Mouse (Mus musculus): ENCODE results near the gene Selenoi.
A peak's percentile ranks its signal among the peaks of the same experiment; 100 is the strongest.
"Not testable (repeated sequence)": the region's sequence is repeated elsewhere in the genome, so short reads cannot be mapped to it uniquely, and the experiment has no call there.

Selenoi gene

GRCm38 (mm10) chr5:30232271-30232971, at the start of gene Selenoi:
Gene Selenoi (plus strand): TSS chr5:30232581.
- DNase-seq = peak; percentile 99

GRCm38 (mm10) chr5:30187687-30188485, 44.5 kb upstream of the Selenoi start:
- no peak for DNase-seq

GRCm38 (mm10) chr5:30192452-30192851, 39.9 kb upstream of the Selenoi start:
- DNase-seq = no peak

DNA sequence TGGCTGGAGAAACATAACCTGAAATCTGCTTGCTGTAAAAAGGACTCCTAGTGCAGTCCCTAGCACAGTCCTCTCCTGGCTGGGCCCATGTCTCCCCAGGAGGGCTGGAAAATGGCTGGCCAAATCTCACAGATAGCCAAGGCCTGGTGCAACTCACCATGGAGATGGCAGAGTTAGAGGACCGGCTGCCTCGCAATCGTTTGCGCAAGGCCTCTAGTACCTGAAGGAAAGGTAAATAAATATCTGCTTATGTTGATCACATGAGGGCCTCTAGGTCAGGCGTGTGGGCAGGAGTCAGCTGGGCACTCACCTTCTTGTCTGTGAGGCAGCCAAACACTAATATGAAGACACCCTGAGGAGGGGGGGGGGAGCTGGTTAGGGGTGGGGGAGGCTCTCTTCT, 37.0 kb upstream of the Selenoi start:
- DNase-seq = no peak

- no peak for DNase-seq
Observed at GRCm38 (mm10) chr5:30198257-30198656, 34.1 kb upstream of the Selenoi start.

DNA sequence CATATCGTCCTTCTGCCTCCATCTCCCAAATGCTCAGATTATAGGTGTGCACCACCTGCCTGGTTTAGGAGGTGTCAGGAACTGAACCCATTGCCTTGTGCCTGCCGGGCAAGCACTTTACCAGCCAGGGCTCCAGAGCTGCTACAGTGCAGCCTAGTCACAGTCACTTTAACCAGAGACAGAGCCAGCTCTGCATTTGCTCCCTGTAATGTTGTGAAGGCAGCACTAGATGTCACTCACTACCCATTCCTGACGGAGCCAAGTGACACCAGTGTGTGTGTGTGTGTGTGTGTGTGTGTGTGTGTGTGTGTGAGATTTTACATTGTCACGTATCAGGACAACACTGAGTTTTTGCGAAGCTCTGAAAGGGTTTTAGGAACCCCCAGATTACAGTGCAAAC, 30.9 kb upstream of the Selenoi start:
- peak; percentile 30 for DNase-seq

DNA sequence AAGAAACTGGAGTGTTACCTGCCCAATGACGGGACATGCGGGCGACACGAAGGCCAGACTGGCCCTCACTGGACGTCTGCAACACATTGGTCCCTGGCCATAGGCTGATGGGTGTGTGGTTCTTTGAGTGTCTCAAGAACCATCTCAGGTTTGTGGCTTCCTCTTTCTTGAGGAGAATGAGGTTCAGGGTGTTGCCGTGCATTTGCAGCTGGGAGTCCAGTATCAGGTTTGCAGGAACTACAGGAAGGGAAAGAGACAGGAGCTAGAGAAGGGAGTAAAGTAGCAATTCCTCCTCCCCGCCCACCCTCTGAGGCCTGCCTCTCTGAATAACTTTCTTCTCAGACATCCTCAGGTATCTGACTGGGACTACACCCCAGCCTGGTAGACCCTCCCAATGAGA, 30.2 kb upstream of the Selenoi start:
- DNase-seq = no peak

DNA sequence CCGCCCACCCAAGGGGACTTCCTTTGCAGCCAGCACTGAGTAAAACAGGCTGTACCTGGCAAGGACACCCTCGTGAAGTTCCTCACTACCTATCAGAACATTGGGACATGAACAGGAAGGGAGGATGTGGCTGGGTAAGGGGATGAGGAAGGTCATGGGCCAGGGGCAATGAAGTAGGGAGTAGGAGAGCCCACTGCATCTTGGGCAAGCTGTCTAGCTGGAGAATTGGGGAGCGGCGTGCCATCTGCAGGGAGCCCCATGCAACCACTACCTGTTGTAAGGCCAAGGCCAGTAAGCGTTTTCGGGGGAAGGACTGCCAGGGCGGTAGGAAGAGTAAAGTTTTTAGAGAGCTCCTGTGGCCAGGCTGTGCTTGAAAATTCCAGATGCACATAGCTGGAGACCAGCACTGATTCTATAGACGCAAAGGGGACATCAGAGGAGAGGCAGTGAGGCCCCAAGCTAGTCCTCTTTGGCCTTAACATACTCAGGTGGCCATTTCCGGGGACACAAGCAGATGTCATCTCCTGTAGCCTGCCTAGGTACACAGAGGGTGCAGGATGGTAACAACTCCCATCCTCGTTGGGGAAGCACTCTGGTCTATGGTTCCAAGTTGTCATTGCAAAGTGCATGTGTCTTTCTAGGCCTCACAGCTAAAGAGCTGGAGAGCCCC, 29.0 kb upstream of the Selenoi start:
- DNase-seq = no peak

GRCm38 (mm10) chr5:30204441-30204840, 27.9 kb upstream of the Selenoi start:
- no peak for DNase-seq

DNA sequence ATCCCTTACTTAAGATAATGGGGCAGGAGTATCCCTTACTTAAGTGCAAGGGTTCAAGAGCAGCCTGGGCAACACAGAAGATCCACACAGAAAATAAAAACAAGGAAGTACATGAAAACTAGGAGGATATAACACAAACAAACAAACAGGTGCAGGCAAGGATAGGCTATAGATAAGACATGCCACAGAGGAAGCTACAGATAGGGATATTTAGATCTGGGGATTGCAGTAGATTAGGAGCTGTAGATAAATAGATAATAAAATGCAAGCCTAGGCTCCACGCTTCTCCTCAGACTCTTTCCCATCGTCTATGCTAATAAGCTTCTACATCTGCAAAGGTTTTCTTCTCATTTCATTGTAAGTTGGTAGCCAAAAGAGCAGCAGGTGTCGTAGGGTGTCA, 27.3 kb upstream of the Selenoi start:
- no peak for DNase-seq

- no peak for DNase-seq
Observed at GRCm38 (mm10) chr5:30205493-30205892, 26.9 kb upstream of the Selenoi start, which contains the start of gene Adgrf3. Gene Adgrf3 (minus strand): TSS chr5:30205722.

- DNase-seq = peak; percentile 26
Observed at GRCm38 (mm10) chr5:30207276-30207675, 25.1 kb upstream of the Selenoi start.

DNA sequence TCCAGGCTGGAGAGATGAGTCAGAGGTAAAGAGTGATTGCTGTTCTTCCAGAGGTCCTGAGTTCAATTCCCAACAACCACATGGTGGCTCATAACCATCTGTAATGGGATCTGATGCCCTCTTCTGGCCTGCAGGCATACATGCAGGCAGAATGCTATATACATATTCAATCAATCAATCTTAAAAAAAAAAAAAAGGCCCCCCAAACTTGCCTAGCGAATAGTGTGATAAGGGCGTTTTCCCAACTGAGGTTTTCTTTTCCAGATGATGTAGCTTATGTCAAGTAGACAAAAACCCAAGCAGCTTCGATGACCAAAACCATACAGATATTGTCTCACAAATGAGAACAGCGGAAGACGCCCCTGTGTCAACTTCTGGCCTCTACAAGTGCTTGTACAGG, 21.6 kb upstream of the Selenoi start:
- DNase-seq = not testable (repeated sequence)

DNA sequence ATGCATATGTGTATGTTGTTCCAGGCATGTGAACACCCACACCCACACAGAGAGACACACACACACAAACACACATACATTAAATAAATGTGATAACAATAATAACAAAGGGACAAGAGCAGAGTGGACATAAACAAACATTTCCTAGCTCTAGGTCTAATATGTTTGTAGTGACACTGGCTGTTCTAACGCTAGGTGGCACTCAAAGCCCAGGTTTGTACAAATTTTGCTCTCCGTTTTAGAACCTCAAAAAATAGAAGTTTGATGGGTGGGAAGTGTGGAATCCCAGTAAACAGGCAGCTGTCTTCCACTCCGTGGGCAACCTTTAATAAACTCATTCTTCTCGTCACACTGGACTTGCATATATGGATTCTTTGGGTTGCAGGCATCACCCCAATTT, 17.5 kb upstream of the Selenoi start:
- peak; percentile 77 for DNase-seq

DNA sequence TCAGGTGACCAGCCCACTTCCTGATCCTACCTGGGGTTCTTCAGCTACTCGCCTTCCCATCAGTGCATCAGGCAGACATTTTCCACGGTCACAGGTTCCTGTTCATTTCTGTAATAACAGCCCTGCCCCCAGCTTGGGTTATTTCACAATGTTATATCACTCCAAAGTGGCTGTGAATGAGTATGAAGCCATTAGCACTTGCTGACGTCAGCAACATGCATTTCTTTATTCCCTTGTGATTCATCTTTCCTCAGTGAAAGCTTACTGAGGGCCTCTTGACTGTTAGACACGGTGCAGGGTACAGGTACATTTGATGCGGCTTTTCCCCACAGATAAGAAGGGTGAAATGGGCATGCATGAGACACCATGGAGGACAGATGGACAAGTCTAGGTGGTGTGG, 16.4 kb upstream of the Selenoi start:
- no peak for DNase-seq

- DNase-seq = no peak
Observed at GRCm38 (mm10) chr5:30219715-30220114, 12.7 kb upstream of the Selenoi start.

GRCm38 (mm10) chr5:30220666-30221065, 11.7 kb upstream of the Selenoi start:
- DNase-seq = no peak

DNA sequence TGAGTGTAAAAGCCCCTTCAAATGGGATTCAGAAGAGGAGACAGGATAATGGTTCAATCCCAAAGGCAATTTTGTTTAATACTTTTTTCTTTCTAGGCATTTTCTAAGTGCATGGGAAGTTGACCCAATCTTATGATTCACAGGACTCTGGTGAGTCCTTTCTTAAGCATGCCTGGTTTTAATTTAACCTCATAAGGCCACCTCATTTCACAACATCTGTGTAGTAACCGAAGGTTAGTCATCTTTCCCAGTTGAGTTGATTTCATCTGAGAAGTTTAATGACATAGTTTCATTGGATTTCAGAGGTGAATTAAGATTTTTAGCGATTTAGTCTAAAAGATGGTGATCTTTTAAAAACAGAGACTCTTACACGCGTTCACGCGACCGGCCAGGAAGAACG, 9.7 kb upstream of the Selenoi start:
- no peak for DNase-seq

DNA sequence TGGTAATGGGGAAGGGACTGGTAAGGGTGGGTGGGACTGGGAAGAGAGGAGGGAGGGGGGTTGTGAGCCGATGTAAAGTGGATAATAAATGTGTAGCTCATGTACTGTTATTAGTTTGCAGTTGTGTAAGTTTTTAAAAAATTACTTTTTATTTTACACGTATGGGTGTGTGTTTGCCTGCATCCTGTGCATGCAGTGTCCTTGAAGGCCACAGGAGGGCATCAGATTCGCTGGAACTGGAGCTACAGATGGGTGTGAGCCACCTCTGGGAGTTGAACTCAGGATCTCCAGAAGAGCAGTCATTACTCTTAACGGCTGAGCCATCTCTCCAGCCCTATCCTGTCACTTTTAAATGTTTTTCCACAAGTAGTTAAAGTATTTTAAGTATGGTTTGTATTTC, 1.5 kb upstream of the Selenoi start:
- DNase-seq = peak; percentile 39

GRCm38 (mm10) chr5:30231891-30232270, 500 bp upstream of the Selenoi start:
- no peak for DNase-seq

- no peak for DNase-seq
Observed at GRCm38 (mm10) chr5:30233042-30233441, 661 bp downstream of the Selenoi start.

- no peak for DNase-seq
Observed at GRCm38 (mm10) chr5:30233979-30234378, 1.6 kb downstream of the Selenoi start.

DNA sequence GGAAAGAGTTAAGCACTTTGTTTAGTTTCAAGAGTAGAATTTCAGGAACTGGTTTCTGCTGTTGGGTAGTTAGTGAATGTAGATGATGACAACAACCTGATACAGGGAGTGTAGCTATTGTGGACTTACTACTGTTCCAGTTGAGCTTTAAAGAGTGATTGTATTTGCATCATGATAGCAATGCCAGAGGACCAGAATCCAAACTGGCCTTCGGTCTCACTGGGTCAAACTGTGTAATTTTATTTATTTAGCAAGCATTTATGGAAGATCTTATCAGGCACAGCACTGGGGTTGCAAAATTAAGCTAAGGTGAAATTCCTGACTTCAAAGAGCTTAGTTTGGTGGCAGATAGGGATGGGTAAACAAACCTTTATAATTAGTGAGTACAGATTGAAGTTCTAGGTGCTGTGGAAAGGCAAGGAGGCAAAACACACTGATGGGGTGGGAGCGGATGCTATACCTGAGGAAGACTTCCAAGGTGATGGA, 3.3 kb downstream of the Selenoi start:
- DNase-seq = no peak

GRCm38 (mm10) chr5:30238533-30238932, 6.2 kb downstream of the Selenoi start:
- no peak for DNase-seq

All from lung, postnatal 14 days (tissue).